Mouse (Mus musculus): Measurements from ENCODE around the gene Tenm4. TPM values are rescaled to one million over a fixed set of nuclear protein-coding genes. Genes with fewer than 3 reads are reported as not detected.

The Tenm4 gene
- total RNA-seq, 2 experiments from 2014 or later = 104 to 114 TPM

DNA sequence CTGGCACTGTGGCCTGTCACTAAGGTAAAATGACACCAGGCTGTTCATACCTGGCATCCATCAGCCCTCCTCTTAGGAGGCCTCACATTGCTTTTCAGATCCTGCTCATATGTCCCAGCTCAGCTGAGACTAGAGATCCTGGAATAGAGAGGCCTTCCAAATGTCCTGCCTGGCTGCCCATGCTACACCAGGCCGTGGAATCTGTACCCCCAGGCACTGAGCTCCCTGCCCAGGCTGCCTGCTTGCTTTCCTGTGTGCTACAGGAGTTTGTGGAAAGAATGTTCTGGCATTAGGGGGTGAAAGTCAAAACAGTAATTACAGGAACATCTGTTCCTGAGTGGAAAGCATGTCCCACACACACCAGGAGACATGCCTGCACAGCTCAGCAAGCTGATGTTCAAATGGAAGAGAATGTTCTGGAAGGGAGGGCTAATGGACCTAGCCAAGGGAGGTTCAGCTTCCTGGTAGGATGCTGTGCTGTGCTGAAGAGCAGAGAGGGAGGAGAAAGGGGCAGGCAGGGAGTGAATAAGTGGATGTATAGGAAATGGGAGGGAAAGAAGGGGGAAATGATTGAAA lies 313.0 kb downstream of the Tenm4 start:
- intact Hi-C loops (cut with DNase I) = no loop called here

GRCm38 (mm10) chr7:96489348-96490076 lies 318.5 kb downstream of the Tenm4 start:
- no peak for DNase-seq (ENCODE audit: extremely low spot score in 1 of 2, low spot score in 2 of 2)
- intact Hi-C loops (cut with DNase I) = no loop called here

More for the DNA sequence above, 313.0 kb downstream of the Tenm4 start:
- no peak for DNase-seq (ENCODE audit: extremely low spot score in 1 of 2, low spot score in 2 of 2)

GRCm38 (mm10) chr7:96491896-96492295 lies 320.9 kb downstream of the Tenm4 start:
- DNase-seq (ENCODE audit: extremely low spot score in 1 of 2, low spot score in 2 of 2) = no peak
- intact Hi-C loops (cut with DNase I) = no loop called here

DNA sequence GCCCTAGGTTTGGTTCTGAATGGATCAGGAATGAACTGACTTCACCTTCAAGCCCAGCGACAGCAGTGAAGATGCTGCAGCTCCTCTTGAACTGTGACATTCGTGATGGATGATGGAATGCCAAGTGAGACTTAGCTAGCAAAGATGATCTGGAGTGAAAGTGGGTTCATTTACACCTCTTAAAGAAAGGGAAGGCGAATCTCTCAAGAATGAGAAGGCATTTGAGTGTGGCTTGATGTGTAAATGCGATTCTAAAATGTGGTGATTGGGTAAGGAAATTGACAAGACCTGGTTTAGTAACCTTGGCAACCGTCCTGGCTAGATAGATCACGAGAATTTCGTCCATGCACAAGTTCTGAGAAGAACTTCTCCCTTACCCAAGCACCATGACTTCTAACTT lies 321.6 kb downstream of the Tenm4 start:
- DNase-seq (ENCODE audit: extremely low spot score in 1 of 2, low spot score in 2 of 2) = no peak

GRCm38 (mm10) chr7:96494057-96494456 lies 323.0 kb downstream of the Tenm4 start:
- no peak for DNase-seq (ENCODE audit: extremely low spot score in 1 of 2, low spot score in 2 of 2)
- intact Hi-C loops (cut with DNase I) = no loop called here

More for the DNA sequence above, 321.6 kb downstream of the Tenm4 start:
- intact Hi-C loops (cut with DNase I) = no loop called here

DNA sequence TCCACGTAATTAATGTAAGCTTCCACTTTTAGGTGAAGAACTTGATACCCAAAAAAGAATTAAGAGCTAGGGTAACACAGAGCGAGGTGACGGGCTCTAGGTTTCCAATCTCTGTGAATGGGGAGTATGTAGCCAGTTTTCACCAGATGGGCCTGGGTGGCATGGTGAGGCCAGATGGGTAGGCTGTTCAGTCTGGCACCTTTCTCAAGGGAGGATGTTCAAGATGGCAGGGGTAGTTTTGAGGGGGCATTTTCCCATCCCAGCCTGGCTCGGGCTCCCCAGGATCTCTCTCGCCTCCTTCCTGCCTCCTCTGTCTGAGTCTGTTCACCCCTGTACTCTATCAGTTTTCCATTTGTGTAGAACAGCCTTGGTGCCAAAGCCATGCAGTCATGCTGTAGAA lies 329.1 kb downstream of the Tenm4 start:
- intact Hi-C loops (cut with DNase I) = no loop called here
- no peak for DNase-seq (ENCODE audit: extremely low spot score in 1 of 2, low spot score in 2 of 2)

GRCm38 (mm10) chr7:96500797-96501196 lies 329.8 kb downstream of the Tenm4 start:
- intact Hi-C loops (cut with DNase I) = no loop called here
- no peak for DNase-seq (ENCODE audit: extremely low spot score in 1 of 2, low spot score in 2 of 2)

DNA sequence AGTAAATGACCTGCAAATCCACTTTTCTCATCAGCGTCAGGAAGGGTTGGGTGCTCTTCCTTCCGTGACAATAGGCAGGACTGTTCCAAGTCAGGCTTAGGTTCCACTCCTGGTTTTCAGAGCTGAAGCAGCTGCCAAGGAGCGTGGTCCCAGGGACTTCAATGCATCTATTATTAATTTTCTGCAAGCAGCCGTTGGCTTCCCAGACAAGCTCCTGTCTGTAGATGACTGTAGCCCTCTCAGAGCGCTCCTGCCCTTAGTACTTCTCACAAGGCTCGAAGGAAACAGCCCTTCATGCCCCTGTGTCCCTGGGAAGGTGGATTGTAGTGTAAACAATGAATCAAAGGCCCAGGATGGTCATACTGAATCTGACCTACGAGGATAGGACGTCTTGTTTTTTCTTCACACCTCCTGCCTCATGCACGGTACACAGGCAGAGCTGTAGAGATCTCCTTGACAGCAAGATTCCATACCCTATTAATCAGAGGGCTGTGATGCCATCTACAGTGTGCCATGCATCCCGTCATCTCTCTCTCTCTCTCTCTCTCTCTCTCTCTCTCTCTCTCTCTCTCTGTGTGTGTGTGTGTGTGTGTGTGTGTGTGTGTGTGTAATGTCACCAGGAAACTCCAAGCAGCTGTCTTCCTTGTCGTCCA lies 331.4 kb downstream of the Tenm4 start:
- intact Hi-C loops (cut with DNase I) = no loop called here
- no peak for DNase-seq (ENCODE audit: extremely low spot score in 1 of 2, low spot score in 2 of 2)

DNA sequence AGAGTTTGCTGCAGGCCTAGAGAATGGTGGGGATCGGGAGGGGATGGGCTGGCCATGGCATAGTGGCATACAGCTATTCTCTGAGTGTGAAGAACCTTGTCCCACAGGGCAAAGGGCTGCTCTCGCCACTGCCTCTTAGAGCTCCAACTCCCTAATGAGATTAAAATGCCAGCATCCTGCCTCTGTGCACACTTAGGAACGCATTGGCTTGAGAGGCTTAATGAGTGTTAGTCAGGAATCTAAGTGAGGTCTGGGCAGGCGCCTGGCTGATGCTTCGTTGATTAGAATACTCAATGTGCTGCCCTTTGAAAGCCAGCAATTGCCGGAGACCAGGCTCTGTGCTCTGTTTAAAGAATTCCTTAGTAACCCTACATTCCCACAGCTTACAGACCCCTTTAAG lies 334.5 kb downstream of the Tenm4 start:
- intact Hi-C loops (cut with DNase I) = no loop called here
- no peak for DNase-seq (ENCODE audit: extremely low spot score in 1 of 2, low spot score in 2 of 2)

GRCm38 (mm10) chr7:96507046-96507445 lies 336.0 kb downstream of the Tenm4 start:
- no peak for DNase-seq (ENCODE audit: extremely low spot score in 1 of 2, low spot score in 2 of 2)
- intact Hi-C loops (cut with DNase I) = no loop called here

DNA sequence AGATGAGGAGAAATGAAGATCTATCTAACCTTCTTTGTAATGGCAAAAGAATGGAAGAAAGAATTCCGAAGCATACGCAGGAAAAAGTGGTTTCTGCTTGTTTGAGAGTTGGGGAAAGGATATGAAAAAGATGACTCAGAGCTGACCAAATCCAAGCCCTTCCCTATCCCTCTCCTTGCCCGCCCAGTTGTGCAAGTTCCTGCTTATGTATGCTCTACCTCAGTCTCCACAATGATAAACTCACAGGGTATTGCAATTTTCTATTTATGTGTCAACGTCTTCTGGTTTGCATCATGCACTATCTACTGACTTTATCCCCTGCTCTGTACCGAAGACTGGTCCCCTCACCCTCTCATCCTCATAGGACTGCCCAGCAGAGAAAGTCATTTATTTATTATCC lies 339.4 kb downstream of the Tenm4 start:
- intact Hi-C loops (cut with DNase I) = no loop called here
- DNase-seq (ENCODE audit: extremely low spot score in 1 of 2, low spot score in 2 of 2) = no peak

- DNase-seq (ENCODE audit: extremely low spot score in 1 of 2, low spot score in 2 of 2) = no peak
- intact Hi-C loops (cut with DNase I) = no loop called here
These were observed 340.1 kb downstream of the Tenm4 start for GRCm38 (mm10) chr7:96511018-96511609.

GRCm38 (mm10) chr7:96511953-96512511 lies 341.0 kb downstream of the Tenm4 start:
- intact Hi-C loops (cut with DNase I) = no loop called here
- DNase-seq (ENCODE audit: extremely low spot score in 1 of 2, low spot score in 2 of 2) = no peak

DNA sequence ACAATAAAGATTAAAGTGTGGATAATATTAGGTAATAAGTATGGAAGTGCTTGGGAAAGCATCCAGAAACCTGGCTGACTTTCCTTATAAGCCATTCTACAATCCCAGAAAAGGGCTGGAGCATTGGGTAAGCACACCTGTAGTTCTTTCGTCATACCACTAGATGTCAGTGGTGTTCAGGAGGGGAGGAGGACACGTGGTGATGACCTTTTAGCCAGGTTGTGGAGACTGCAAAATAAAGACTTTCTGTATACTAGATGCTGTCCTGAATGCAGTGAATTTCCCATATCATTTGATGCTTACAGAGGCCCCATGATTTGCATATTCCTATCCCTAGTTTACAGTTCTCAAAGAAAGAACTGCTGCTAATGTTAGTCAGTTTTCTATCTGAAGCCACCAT lies 348.2 kb downstream of the Tenm4 start:
- intact Hi-C loops (cut with DNase I) = loop anchor here (5.0 kb wide), 1 partner anchor 393 kb away; no protein-coding TSS in a partner anchor

DNA sequence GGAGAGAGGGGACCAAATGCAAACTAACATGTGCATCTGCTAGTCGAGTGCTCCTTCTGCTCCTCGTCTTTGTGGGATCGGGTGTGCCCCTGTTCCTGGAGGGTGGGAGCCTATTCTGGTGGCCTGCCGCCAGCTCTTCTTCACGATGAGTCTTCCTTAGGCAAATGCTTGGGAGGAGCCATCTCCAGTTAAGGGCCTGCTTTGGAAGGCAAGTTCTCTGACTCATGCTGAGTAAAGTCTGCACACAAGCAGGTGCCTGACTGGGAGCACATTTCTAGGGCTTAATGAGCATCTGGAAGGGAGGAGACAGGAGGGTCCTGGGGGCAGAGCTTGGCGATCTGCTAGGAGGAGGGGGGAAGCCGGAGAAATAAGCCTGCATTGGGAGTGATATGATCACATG lies 350.9 kb downstream of the Tenm4 start:
- DNase-seq (ENCODE audit: extremely low spot score in 1 of 2, low spot score in 2 of 2) = no peak
- intact Hi-C loops (cut with DNase I) = loop anchor here (10.0 kb wide), 1 partner anchor 307 kb away; no protein-coding TSS in a partner anchor

More for the DNA sequence above, 348.2 kb downstream of the Tenm4 start:
- no peak for DNase-seq (ENCODE audit: extremely low spot score in 1 of 2, low spot score in 2 of 2)

DNA sequence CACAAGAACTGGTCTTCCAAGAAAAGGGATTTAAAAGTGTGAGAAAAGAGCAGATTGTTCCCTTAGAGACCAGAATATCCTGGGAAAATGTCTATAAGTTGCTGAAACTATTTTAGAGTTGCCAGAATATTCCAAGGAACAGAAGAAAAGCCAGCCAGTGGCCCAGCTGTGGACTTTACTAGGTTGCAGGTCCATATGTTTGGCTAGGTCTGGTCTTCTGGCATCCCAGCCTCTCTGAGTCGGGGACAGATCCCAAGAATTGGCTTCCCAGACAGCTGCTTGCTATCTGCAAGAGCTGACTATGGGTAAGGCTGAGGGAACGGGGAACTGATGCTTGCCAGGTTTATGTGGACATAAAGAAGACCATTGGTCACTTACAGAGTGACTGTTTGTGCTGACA lies 352.6 kb downstream of the Tenm4 start:
- intact Hi-C loops (cut with DNase I) = loop anchor here (10.0 kb wide), 1 partner anchor 309 kb away; no protein-coding TSS in a partner anchor
- peak in 1 of 2 experiments; percentile 58 for DNase-seq (ENCODE audit: extremely low spot score in 1 of 2, low spot score in 2 of 2)

GRCm38 (mm10) chr7:96524486-96525205 lies 353.6 kb downstream of the Tenm4 start:
- intact Hi-C loops (cut with DNase I) = loop anchor here (10.0 kb wide), 1 partner anchor 310 kb away; no protein-coding TSS in a partner anchor
- DNase-seq (ENCODE audit: extremely low spot score in 1 of 2, low spot score in 2 of 2) = no peak

GRCm38 (mm10) chr7:96525344-96525743 lies 354.3 kb downstream of the Tenm4 start:
- intact Hi-C loops (cut with DNase I) = loop anchor here (10.0 kb wide), 1 partner anchor 311 kb away; no protein-coding TSS in a partner anchor
- DNase-seq (ENCODE audit: extremely low spot score in 1 of 2, low spot score in 2 of 2) = no peak
